Mouse (Mus musculus) 3T3-L1 (cell line): ENCODE data around the gene Slc22a21.
"Not testable (repeated sequence)": the region's sequence is repeated elsewhere in the genome, so short reads cannot be mapped to it uniquely, and the experiment has no call there.

Experiments
- DNase-seq: peaks from one replicate; pipeline ENCODE4 v3.0.0-alpha.2; 2015; ENCODE audit warnings: low read depth, low spot score

The Slc22a21 gene

DNA sequence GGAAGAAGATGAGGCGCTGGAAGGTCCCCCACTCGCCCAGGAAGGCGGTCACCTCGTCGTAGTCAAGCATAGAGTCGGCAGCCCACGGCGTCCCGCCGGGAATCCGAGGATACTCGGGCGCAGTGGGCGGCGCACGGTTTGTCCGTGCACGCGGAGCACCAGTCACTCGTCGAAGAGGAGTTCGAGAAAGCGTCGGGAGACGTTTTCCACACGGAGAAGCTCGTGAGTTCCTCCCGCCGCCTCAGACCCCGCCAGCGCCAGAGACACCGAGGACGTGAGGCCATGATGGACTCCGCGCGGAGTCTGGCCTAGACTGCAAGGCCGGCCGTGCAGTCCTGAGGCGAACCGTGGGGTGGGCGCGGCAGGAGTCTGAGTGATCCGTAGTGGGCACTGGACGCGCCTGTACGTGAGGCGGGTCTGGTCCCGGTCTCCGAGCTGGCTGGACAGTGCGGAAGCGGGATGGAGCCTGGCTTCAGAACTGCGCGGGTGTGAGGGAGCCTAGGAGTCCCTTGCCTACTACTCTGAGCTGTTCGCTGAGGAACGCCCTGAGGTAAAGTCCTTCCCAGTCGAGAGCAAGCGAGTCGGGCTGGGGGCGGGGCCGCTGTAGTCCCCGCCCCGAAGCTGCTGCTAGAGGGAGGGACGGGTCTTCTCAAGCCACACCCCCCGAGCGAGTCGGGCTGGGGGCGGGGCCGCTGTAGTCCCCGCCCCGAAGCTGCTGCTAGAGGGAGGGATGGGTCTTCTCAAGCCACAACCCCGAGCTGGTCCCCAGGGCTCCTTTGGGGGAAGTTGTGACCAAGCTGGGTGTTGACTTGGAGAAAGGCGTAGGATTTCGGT, at the start of gene Slc22a21:
Slc22a21 (minus strand) TSS at position 545 of the 834 bp plus-strand sequence.
- peak; percentile 73 for DNase-seq

DNA sequence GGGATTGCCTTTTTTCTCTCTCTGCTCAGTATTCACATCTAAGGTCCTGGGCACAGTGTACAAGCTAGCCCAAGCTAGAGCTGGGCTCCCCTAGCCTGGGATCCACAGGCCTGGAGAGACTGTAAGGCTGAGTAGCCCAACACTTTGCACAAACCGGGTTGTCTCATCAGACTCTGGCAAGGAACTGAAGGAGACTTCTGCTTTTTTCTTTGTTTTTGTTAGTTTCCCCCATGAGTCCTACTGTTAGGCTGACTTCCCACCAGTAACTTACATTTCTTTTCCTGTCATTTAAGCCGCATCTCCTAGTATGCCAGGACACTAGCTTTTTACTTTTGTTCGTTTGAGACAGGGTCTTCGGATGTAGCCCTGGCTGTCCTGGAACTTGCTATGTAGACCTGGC, 48.9 kb upstream of the Slc22a21 start:
- DNase-seq: no peak

DNA sequence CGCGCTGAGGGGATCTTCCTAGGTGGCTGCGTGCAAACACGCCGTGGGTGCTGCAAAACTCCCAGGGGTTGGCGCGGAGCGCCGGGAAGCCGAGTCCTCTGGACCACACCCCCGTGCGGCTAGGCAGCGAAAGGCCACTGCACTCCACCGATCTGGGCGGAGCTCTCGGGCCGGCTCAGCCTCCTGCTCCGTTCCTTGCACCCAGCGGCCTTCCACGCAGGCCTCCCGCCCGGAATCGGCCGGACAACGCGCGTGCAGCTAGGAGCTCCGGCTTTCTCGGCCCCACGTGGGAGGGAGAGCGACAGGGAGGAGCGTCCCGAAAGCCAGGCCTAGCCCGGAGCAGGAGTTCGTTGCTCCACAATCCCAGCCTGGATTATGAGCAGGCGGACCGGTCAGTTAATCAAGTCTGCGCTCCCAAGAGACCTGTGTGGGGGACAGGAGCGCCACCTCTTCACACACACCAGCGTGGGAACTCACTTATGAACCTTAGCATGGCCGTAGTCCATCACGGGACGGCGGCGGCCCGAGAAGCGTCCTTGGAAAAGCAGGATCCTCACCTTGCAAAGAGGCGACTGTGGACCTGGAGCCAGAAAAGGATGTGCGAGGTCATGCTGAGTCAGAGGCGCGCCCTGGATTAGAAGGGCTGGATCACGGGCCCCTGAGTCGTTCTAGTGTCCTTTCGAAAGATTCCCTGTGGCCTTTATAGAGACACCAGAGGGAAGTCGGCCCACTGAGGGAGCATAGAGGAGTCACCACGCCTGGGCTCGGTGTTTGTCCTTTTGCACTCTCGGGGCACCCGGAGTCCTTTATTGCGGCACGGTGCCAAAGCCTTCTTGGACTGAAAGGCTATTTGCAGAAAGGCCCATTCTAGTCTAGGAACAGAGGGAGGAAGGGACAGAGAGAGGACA, 48.2 kb upstream of the Slc22a21 start, which contains the start of gene Slc22a4:
Slc22a4 (minus strand) TSS at position 47 of the 908 bp plus-strand sequence.
- peak; percentile 58 for DNase-seq

DNA sequence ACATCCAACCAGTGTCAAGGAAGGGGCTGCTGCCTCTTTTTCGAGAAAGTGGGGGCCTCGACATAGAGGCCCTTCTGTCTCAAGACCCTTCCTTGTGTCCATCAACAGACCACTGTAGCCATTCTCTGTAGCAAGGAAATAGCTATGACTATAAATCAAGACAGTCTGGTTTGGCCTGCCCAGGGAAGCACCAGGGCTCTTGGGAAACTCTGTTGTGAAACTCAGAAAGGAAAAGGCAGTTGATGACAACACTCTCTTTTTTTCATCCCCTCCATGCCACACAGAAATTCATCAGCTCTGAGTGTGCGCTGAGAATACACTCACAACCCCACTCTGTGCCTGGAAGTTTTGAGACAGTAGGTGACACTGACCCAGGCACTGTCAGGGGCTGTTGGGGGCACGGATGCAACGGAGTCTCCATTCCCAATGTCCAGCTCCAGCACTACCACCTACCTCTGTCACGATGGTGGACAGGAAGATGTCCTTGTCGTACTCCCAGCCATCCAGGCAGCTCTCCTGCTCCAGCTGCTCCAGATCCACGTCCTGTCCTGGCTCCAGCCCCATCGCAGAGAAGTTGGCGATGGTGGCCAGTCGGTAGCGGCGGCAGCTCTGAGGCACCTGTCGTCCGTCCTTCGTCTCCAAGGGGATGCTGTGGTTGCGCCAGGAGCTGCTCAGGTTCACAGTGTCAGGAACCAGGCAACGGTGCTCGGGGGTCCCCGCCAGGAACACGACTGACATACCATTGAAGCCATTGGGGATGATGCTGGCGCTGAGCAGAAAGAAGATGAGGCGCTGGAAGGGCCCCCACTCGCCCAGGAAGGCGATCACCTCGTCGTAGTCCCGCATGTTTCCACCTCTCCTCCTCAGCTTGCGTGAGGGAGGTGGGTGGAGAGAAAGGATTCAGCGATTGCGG, 47.3 kb upstream of the Slc22a21 start:
- DNase-seq: peak; percentile 17

DNA sequence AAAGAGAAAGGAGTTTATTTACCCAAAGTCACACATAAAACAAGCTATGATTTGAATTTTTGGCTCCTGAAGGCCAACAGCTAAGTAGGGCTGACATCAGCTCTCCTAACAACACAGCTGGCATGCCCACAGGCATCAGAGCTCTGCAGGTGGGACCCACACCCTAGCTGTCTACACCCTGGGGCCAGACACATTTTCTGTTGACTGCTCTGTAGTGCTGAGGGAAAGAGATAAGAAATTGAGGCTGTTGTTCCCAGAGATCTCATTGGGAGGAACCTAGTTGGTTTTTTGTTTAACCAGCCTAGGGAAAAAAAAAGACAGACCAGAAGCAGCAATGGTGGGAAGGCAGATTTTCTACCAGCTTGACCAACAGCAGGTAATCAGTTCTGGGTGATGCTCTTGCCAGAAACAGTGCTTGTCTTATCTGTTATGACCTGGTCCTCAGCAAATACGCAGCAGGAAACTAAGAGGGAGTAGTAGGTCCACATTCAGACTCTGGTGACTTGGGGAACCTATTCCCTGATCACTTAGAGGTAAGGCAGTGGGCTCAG, 46.4 kb upstream of the Slc22a21 start:
- DNase-seq: no peak

DNA sequence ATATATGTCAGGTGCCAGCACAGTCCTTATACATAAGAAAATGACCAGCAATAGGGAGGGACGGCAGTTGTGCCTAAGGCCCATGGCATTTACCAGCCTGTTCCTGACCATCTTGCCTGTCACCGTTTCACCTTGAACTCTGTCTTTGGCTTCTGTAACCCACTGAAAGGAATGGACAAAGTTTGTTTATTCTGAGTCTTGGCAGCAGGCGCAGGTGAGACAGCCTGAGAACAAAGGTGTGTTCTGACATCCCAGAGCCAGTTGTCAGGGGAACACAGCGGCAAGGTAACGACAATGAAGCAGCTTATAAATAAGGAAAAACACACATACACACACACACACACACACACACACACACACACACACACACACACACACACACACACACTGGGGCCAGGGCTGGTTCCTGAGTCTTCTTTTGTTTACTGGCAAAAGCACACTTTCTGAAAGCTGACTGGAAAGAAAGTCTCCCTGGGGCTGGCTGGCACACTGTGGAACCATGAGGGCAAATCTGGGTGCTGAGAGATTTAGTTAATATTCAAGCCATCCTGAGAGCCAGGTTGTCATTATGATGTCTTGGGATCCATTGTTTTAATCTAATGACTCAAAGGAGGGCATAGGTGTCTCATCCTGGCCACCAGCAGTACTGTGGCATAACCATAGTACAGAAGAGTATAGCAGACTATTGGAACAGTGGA, 41.4 kb upstream of the Slc22a21 start:
- no peak for DNase-seq

DNA sequence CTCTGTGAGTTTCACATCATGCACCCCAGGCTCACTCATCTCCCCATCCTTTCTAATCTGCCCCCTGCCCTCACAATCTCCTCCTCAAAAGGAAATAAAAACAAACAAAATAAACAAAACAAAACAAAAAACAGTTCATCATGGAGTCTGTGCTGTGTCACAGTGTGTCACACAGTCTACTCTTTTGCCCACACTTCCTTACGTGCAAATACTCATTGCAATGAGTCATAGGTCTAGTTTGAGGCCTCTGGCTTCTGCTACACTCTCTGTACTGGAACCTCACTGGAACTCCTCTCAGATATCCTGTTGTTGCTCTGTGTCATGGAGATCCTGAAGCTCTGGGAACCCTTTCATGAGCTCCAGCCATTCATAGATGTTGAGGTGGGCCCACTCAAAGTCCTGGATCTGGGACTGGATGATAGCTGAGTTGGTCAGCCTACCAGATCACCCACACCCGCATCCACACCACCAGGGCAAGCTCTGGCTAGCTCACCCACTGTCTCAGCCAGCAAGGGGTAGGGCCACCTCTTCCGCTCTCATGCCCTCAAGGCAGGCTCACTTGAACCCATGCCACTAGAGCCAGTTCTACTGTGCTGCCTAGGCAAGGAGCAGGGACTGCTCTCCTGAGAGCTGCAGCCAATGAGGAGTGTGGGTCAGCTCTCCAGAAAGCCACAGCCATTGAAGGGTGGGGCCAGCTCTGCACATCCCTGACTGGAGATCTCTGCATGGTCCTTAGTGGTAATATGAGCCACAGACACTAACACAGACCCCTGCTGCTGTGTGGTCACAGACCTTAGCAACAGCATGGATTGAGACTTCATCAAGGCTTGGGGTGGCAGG, 39.0 kb upstream of the Slc22a21 start:
- peak; percentile 85 for DNase-seq

DNA sequence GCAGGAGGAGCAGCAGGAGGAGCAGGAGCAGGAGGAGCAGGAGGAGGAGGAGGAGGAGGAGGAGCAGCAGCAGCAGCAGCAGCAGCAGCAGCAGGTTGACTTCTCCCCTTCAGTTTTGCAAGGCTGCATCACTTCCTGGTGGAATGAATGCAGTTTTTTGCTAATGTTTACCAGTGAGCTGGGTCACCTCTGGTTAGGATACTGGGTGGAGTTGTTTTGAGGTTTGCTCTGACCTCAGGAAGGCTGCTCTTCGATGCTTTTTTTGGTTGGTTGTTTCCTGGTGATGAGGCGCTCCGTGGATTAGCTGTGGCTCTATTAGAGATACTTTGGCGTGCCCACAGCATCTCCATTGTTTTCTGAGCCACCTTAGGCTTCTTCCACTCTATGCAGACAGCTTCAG, 37.5 kb upstream of the Slc22a21 start:
- no peak for DNase-seq

DNA sequence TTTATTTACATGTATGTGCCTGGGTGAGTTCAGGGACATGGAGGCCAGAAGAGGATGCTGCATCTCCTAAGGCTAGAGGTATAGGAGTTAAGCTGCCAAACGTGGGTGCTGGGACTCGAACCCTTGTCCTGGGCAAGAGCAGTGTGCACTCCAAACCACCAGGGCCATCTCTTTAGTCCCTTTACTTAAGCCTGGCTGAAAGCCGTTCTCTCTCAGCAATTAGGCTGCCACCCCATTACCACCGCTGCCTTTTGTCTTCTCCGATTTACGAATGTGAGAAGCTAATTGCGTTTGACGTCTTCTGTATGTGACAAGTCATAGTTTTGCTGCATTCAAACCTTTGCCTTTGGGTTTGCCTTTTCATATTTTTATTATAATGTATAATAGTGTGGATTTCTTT, 35.9 kb upstream of the Slc22a21 start:
- DNase-seq: no peak

DNA sequence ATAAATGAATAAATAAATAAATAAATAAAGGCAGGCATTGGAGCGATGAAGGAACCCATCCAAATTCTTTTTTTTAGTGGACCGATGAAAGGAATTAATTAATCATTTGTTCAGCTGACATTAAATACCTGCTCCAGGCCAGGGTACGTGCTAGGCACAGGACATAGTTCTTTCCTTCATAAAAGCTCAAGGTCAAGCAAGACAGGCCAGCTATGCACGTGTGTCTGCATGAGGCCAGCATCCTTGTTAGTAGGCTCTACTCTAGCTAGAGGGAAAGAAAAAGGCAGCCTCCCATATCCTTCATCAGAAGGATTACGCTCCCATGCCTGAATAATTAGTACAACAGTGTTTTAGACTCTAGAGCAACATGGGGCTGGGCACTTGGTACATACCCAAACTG, 32.8 kb upstream of the Slc22a21 start:
- no peak for DNase-seq

DNA sequence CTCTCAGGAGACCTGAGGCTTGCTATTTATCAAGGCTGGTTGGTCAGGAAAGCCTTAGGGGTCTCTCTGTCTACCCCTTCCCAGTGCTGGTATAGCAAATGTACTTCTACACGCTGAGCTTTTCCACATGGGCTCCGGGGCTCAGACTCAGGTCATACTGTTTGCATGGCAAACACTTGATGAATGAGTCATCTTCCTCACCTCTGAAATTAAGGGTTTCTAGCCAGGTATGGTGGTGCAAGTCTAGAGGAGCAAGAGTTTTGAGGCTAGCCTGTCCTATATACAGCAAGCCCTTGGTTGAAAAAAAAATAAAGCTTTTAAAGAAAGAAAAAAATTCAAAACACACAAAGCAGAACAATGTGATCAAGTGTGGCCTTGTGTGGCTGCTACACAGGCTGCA, 31.1 kb upstream of the Slc22a21 start:
- DNase-seq: no peak

DNA sequence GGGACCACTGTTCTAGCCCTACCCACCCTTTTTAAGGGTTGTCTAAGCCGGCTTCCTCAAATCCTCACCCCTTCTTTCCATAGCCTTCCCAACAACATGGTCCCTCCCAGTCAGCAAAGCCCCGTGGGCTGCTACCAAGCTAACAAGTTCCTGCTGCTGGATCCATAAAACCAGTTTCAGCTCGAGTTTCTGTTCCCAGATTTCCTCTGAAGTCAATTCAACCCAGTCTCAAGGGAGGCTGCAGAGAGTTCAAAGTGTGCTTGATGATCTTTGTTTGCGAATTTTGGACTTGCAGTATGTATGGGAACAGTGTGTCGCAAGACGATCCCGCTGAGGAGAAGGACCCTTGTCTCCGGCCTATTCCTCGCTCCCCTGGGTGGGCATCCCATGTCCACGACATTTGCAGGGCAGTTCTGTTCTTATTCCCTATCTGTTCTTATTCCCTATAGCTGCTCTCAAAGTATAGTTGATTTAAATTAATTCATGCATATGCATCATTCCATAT, 28.3 kb upstream of the Slc22a21 start:
- no peak for DNase-seq

DNA sequence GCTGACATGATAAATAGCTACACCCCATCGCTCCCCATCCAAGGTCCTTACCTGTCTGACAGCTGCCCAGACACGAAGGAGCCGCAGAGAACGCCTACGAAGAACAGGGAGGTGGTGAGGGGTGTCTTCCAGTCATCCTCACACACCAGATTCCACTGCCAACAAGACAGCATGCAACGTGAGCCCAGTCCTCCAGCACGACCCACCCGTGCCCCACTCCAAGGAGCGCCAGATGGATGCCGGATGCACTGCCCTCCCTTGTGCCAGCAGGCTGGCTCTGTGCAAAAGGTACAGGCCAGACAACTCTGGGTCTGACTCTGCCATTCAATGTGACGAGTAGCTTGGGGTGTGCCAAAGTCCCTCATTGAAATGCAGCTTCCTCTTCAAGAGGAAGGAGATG, 27.6 kb upstream of the Slc22a21 start:
- no peak for DNase-seq

DNA sequence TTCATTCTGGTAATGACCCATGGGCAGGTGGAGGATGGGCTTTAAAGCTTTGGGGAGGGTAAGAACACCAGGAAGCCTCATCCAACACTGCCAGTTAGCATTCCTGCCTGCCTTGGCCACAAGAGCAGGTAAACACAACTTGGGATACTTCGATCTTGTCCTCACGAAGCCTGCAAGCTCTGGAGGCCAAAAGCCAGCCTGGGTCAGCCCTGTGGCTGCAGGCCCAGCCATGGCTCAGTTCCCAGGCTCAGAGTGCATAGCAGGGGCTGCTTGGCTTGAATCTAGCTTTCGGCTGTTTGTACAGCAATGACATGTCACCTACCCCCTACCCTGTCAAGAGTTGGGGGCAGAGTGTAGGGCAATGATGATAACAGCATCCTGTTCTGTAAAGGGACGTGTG, 26.8 kb upstream of the Slc22a21 start:
- DNase-seq: no peak

DNA sequence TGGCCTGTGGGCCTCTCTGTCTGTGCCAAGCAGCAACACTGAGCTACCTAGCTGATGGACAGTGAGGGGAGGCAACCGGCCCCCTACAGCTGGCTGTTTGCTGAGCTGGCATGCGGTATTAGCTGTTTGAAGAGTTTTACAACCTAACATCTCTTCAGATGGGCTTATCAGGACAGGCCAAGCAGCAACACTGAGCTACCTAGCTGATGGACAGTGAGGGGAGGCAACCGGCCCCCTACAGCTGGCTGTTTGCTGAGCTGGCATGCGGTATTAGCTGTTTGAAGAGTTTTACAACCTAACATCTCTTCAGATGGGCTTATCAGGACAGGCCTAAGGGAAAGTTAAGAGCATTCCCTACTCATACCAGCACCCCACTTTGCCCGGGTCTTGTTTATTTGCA, 26.2 kb upstream of the Slc22a21 start:
- DNase-seq: not testable (repeated sequence)

DNA sequence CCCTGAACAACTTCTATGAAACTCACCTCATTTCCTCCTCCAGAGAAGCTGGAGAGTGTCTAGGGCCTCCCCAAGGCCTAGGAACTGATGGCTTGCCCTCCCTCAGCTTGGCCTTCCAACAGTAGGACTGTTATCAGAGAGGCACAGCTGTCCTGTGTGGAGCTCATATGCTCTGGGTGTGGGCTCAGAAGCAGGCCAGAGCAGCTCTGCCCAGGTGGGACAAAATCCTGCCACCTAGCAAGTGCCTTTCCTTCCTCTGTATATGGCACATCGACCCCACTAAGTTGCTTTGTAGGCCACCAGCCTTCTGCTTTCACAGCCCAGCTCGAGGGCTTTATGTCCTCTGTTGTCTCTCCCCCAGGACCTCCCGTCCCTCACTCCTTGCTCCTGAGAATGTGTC, 24.6 kb upstream of the Slc22a21 start:
- DNase-seq: no peak

DNA sequence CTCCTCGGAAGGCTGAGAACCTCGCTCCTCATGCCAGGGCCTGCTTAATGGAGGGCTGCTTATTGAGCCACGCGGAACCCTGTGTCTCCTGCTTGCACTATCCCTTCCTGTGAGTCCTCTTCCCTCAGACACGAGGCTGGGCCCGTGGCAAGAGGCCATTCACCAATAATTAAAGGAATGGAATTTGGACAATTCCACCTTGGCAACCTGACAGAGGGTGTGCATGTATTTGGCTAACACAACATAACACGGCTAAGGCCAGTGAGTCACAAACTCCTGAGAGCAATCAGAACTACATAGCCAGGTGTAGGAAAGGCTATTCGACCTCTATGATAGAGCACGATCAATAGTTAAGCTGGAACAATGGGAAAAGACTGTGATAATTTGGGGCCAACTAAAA, 24.1 kb upstream of the Slc22a21 start:
- peak; percentile 78 for DNase-seq

DNA sequence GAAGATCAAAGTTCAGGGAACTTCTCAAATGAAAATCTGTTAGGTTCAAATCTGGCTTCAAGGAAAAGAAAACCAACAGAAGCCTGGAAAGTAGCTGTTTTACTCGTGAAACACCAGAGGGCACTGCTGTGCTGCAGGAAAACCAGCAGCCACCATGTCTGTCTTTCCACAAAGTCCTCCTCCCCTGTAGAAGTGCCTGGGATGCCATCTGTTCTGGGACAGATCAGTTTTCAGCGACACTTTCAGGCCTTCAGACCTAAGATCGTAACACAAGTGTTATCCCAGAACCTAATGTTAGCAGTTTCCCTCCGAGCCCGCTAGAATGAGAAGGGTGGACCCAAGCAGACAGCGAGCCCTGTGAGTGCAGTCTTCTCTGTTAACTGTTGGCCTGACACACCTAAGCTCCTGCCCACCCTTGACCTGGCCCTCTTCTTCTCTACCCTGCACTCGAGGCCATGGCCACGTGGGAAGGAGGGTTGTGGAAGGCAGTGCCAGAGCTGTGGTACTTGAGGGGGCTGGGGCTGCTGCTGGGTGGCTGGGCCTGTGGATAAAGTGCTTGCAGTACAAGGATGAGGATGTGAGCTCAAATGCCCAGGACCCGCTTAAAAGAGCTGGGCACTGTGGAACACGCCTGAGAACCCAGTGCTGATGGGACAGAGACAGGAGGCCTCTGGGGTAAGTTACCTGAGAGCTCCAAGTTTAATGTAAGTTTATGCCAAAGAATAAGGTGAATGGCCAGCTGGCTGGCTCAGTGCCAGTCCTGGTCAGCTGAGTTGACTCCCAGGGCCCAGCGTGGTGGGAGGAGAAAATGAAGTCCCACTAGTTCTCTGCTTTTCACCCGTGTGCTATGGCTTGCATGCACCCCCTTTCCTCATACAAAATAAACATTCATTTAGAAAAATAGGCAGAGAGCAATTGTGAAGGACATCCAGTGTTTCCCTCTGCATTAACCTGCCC, 22.9 kb upstream of the Slc22a21 start:
- DNase-seq: peak; percentile 85
